Mouse (Mus musculus) limb, embryonic 10.5 days (tissue): ENCODE measurements at regions not wholly inside any gene's neighbourhood (a gene's known extent, or its start where the extent isn't known, plus 50 kb on each side); places are given as distances from the start of the nearest gene placed in this dataset.
"Not testable (repeated sequence)": the region's sequence is repeated elsewhere in the genome, so short reads cannot be mapped to it uniquely, and the experiment has no call there.

Experiments used
- DNase-seq: peaks from one replicate; pipeline ENCODE4 v3.0.0-alpha.2; 2017; ENCODE audit warnings: low spot score
- H3K27ac ChIP-seq: fragments of 300-500 bp; sonication (generic); 2 replicates; pipeline ENCODE4 v1.5.1; 2016; ENCODE audit warnings: mild to moderate bottlenecking
- H3K27me3 ChIP-seq: fragments of 300-500 bp; sonication (generic); 2 replicates; pipeline ENCODE4 v1.6.1; 2016; ENCODE audit warnings: low read depth, mild to moderate bottlenecking; ENCODE audit not compliant: poor library complexity, severe bottlenecking
- H3K36me3 ChIP-seq: fragments of 300-500 bp; sonication (generic); 2 replicates; pipeline ENCODE4 v1.6.1; 2016; ENCODE audit warnings: mild to moderate bottlenecking, moderate library complexity
- H3K4me1 ChIP-seq: fragments of 300-500 bp; sonication (generic); 2 replicates; pipeline ENCODE4 v1.6.1; 2016
- H3K4me3 ChIP-seq: fragments of 300-500 bp; sonication (generic); 2 replicates; pipeline ENCODE4 v1.5.1; 2016; ENCODE audit warnings: mild to moderate bottlenecking, moderate library complexity
- H3K9me3 ChIP-seq: fragments of 300-500 bp; sonication (generic); replicated peaks from 2 replicates; pipeline ENCODE4 v1.6.1; 2016; ENCODE audit warnings: mild to moderate bottlenecking
- WGBS: fragments of 180-500 bp; shearing (Covaris S2); methylation state at CpG from one replicate; pipeline ENCODE4 v1.1.7; 2016; 5-methylcytosine and 5-hydroxymethylcytosine counted together

- Histone ChIP-seq H3K27ac (no peak overlapping the region), H3K36me3 (no peaks in the 10 kb centered on the region), H3K27me3 (no peaks in the 10 kb centered on the region), H3K4me3 (no peak overlapping the region), H3K4me1 (no peaks in the 10 kb centered on the region), H3K9me3 (no peaks in the 10 kb centered on the region)
- DNase-seq: no peak
- WGBS: 90% methylated on average over 10 of the region's 10 CpGs
These were observed 152.6 kb upstream of the Frmd4a start for GRCm38 (mm10) chr2:3864872-3865271.

- H3K4me1 ChIP-seq, H3K4me3 ChIP-seq: not testable (repeated sequence)
- 86% methylated on average over 4 of the region's 4 CpGs for WGBS
These were observed 150.8 kb upstream of the Frmd4a start for GRCm38 (mm10) chr2:3866736-3867135.

GRCm38 (mm10) chr2:3869701-3870100, 147.8 kb upstream of the Frmd4a start:
- DNase-seq: no peak
- Histone ChIP-seq H3K4me3 (no peak overlapping the region), H3K27me3 (no peaks in the 10 kb centered on the region), H3K36me3 (no peaks in the 10 kb centered on the region), H3K4me1 (no peaks in the 10 kb centered on the region), H3K27ac (no peak overlapping the region), H3K9me3 (no peaks in the 10 kb centered on the region)
- WGBS: 81% methylated on average over 1 of the region's 1 CpGs

More at GRCm38 (mm10) chr2:3866736-3867135, 150.8 kb upstream of the Frmd4a start:
- H3K27ac ChIP-seq, H3K9me3 ChIP-seq, H3K36me3 ChIP-seq, H3K27me3 ChIP-seq, DNase-seq: not testable (repeated sequence)

GRCm38 (mm10) chr2:3871748-3872147, 145.8 kb upstream of the Frmd4a start:
- no peaks in the 10 kb centered on the region for H3K27me3 ChIP-seq
- no peaks in the 10 kb centered on the region for H3K36me3 ChIP-seq
- no peak for DNase-seq
- H3K4me3 ChIP-seq: no peak overlapping the region
- no peak overlapping the region for H3K27ac ChIP-seq
- WGBS: 88% methylated on average over 3 of the region's 3 CpGs
- H3K9me3 ChIP-seq: no peaks in the 10 kb centered on the region
- H3K4me1 ChIP-seq: no peaks in the 10 kb centered on the region

- Histone ChIP-seq H3K9me3 (no peaks in the 10 kb centered on the region), H3K4me1 (no peaks in the 10 kb centered on the region), H3K4me3 (no peak overlapping the region), H3K27me3 (no peaks in the 10 kb centered on the region), H3K27ac (no peak overlapping the region), H3K36me3 (no peaks in the 10 kb centered on the region)
- 57% methylated on average over 6 of the region's 6 CpGs for WGBS
- no peak for DNase-seq
These were observed 130.5 kb upstream of the Frmd4a start for GRCm38 (mm10) chr2:3887000-3887399.

- WGBS: 82% methylated on average over 14 of the region's 14 CpGs
- H3K4me3 ChIP-seq: no peak overlapping the region
- no peak for DNase-seq
- no peaks in the 10 kb centered on the region for H3K36me3 ChIP-seq
- H3K27me3 ChIP-seq: no peaks in the 10 kb centered on the region
- H3K4me1 ChIP-seq: no peaks in the 10 kb centered on the region
- no peak overlapping the region for H3K27ac ChIP-seq
- no peaks in the 10 kb centered on the region for H3K9me3 ChIP-seq
These were observed 129.6 kb upstream of the Frmd4a start for GRCm38 (mm10) chr2:3887845-3888433.

- no peak overlapping the region for H3K27ac ChIP-seq
- H3K36me3 ChIP-seq: no peaks in the 10 kb centered on the region
- DNase-seq: no peak
- no peaks in the 10 kb centered on the region for H3K9me3 ChIP-seq
- H3K27me3 ChIP-seq: no peaks in the 10 kb centered on the region
- no peaks in the 10 kb centered on the region for H3K4me1 ChIP-seq
- WGBS: 96% methylated on average over 3 of the region's 3 CpGs
- no peak overlapping the region for H3K4me3 ChIP-seq
These were observed 128.1 kb upstream of the Frmd4a start for GRCm38 (mm10) chr2:3889381-3889780.

GRCm38 (mm10) chr2:3890462-3890861, 127.1 kb upstream of the Frmd4a start:
- H3K27ac ChIP-seq: no peak overlapping the region
- DNase-seq: no peak
- no peaks in the 10 kb centered on the region for H3K27me3 ChIP-seq

GRCm38 (mm10) chr2:3907026-3907425, 110.5 kb upstream of the Frmd4a start:
- DNase-seq: no peak
- WGBS: 90% methylated on average over 4 of the region's 4 CpGs
- Histone ChIP-seq H3K4me3 (no peak overlapping the region), H3K4me1 (no peaks in the 10 kb centered on the region), H3K27ac (no peak overlapping the region), H3K27me3 (no peaks in the 10 kb centered on the region), H3K36me3 (no peaks in the 10 kb centered on the region), H3K9me3 (no peaks in the 10 kb centered on the region)

More at GRCm38 (mm10) chr2:3890462-3890861, 127.1 kb upstream of the Frmd4a start:
- Histone ChIP-seq H3K4me1 (no peaks in the 10 kb centered on the region), H3K36me3 (no peaks in the 10 kb centered on the region), H3K4me3 (no peak overlapping the region), H3K9me3 (no peaks in the 10 kb centered on the region)
- 68% methylated on average over 8 of the region's 8 CpGs for WGBS

- WGBS: 87% methylated on average over 3 of the region's 3 CpGs
- Histone ChIP-seq H3K27ac (no peak overlapping the region), H3K9me3 (no peaks in the 10 kb centered on the region), H3K27me3 (no peaks in the 10 kb centered on the region), H3K4me3 (no peak overlapping the region), H3K4me1 (no peaks in the 10 kb centered on the region), H3K36me3 (no peaks in the 10 kb centered on the region)
- no peak for DNase-seq
These were observed 109.3 kb upstream of the Frmd4a start for GRCm38 (mm10) chr2:3908192-3908591.

GRCm38 (mm10) chr2:3910086-3910891, 107.2 kb upstream of the Frmd4a start:
- Histone ChIP-seq H3K27me3 (no peaks in the 10 kb centered on the region), H3K4me1 (no peaks in the 10 kb centered on the region), H3K4me3 (no peak overlapping the region), H3K27ac (no peak overlapping the region), H3K36me3 (no peaks in the 10 kb centered on the region), H3K9me3 (no peaks in the 10 kb centered on the region)
- no peak for DNase-seq
- WGBS: 87% methylated on average over 9 of the region's 9 CpGs

GRCm38 (mm10) chr2:3915141-3915540, 102.4 kb upstream of the Frmd4a start:
- no peaks in the 10 kb centered on the region for H3K27me3 ChIP-seq
- H3K4me3 ChIP-seq: no peak overlapping the region
- DNase-seq: no peak
- no peaks in the 10 kb centered on the region for H3K4me1 ChIP-seq
- WGBS: 90% methylated on average over 7 of the region's 7 CpGs
- H3K9me3 ChIP-seq: no peaks in the 10 kb centered on the region
- H3K27ac ChIP-seq: no peak overlapping the region
- no peaks in the 10 kb centered on the region for H3K36me3 ChIP-seq

GRCm38 (mm10) chr2:3916365-3916764, 101.2 kb upstream of the Frmd4a start:
- H3K4me3 ChIP-seq: no peak overlapping the region
- no peak overlapping the region for H3K27ac ChIP-seq
- no peak for DNase-seq
- WGBS: 95% methylated on average over 3 of the region's 3 CpGs
- no peaks in the 10 kb centered on the region for H3K9me3 ChIP-seq
- H3K36me3 ChIP-seq: no peaks in the 10 kb centered on the region
- no peaks in the 10 kb centered on the region for H3K27me3 ChIP-seq
- H3K4me1 ChIP-seq: no peaks in the 10 kb centered on the region
